Mouse (Mus musculus) spleen, postnatal 4 days (tissue): ENCODE results near the gene Ppif.

Source experiments
- DNase-seq, 2 experiments: peaks; one replicate each; pipeline ENCODE4 v3.0.0; 2022; ENCODE audit warnings: low spot score in 2 of 2

Gene Ppif

GRCm38 (mm10) chr14:25693888-25694568 lies at the start of gene Ppif:
Gene Ppif (plus strand): TSS chr14:25694154.
- DNase-seq, result peak; percentile 97 to 100

- no peak for DNase-seq
These were observed 48.2 kb upstream of the Ppif start for GRCm38 (mm10) chr14:25645717-25646116.

- peak; percentile 42 to 81 for DNase-seq
These were observed 47.8 kb upstream of the Ppif start for GRCm38 (mm10) chr14:25646161-25646621.

GRCm38 (mm10) chr14:25651131-25651530 lies 42.8 kb upstream of the Ppif start:
- no peak for DNase-seq

GRCm38 (mm10) chr14:25651905-25652304 lies 42.0 kb upstream of the Ppif start:
- DNase-seq, result no peak

GRCm38 (mm10) chr14:25654401-25655197 lies 39.4 kb upstream of the Ppif start:
- DNase-seq, result no peak

- no peak for DNase-seq
These were observed 33.3 kb upstream of the Ppif start for GRCm38 (mm10) chr14:25660661-25661060.

GRCm38 (mm10) chr14:25661185-25661920 lies 32.6 kb upstream of the Ppif start:
- no peak for DNase-seq

- no peak for DNase-seq
These were observed 30.2 kb upstream of the Ppif start for GRCm38 (mm10) chr14:25663649-25664309.

GRCm38 (mm10) chr14:25664310-25664695 lies 29.7 kb upstream of the Ppif start:
- no peak for DNase-seq

GRCm38 (mm10) chr14:25665314-25665970 lies 28.5 kb upstream of the Ppif start:
- DNase-seq, result no peak

- DNase-seq, result no peak
These were observed 27.1 kb upstream of the Ppif start for GRCm38 (mm10) chr14:25666668-25667376.

- DNase-seq, result no peak
These were observed 26.4 kb upstream of the Ppif start for GRCm38 (mm10) chr14:25667587-25667986.

- DNase-seq, result no peak
These were observed 14.3 kb upstream of the Ppif start for GRCm38 (mm10) chr14:25679625-25680024.

- DNase-seq, result no peak
These were observed 11.9 kb upstream of the Ppif start for GRCm38 (mm10) chr14:25682020-25682419.

GRCm38 (mm10) chr14:25686216-25686945 lies 7.6 kb upstream of the Ppif start:
- DNase-seq, result no peak

GRCm38 (mm10) chr14:25686983-25687901 lies 6.7 kb upstream of the Ppif start:
- no peak for DNase-seq

GRCm38 (mm10) chr14:25693271-25693887 lies 575 bp upstream of the Ppif start:
- no peak for DNase-seq

GRCm38 (mm10) chr14:25694569-25694897 lies 579 bp downstream of the Ppif start:
- no peak for DNase-seq
